Comparison of ENCODE assay signal across 8 mouse cellular contexts in genomic region chr4:133129391-133129790, GRCm38 (mm10). TPM values are rescaled to one million over a fixed set of nuclear protein-coding genes. Genes with fewer than 3 reads are reported as not detected.
A peak's percentile ranks its signal among the peaks of the same experiment; 100 is the strongest.
DNase-seq lines count a peak whose midpoint lies in the region; ATAC-seq and TF ChIP-seq lines count a peak whose summit lies in the region.

No protein-coding gene starts in this region.

- DNase-seq in kidney, adult 2 months = peak; percentile 37
- no peak for DNase-seq in kidney, postnatal 14 days
- DNase-seq in hindbrain, embryonic 10.5 days (ENCODE audit: low spot score) = peak; percentile 12
- peak; percentile 17 for DNase-seq in lung, postnatal 14 days
- DNase-seq in urinary bladder, postnatal 36 days (ENCODE audit: low spot score in 2 of 2) = no peak
- no peak for DNase-seq in left cerebral cortex, adult 11 months (ENCODE audit: low spot score)
- no peak for DNase-seq in gastrocnemius, adult 8-10 months (ENCODE audit: low spot score in 2 of 2)

- no peaks in the 10 kb centered on the region for H3K9me3 ChIP-seq in hindbrain, embryonic 10.5 days

- TF ChIP-seq CTCF in kidney, adult 2 months (conservative IDR thresholded peaks at IDR 0.05; ENCODE audit: insufficient read depth, insufficient read length, low read depth, low read length) = no peak

- no peaks in the 10 kb centered on the region for H3K27me3 ChIP-seq in kidney, adult 2 months (replicated peaks; ENCODE audit: control insufficient read depth, insufficient read depth, low read length)
- no peaks in the 10 kb centered on the region for H3K27me3 ChIP-seq in hindbrain, embryonic 10.5 days (ENCODE audit: insufficient read depth, poor library complexity, severe bottlenecking)

- 32% methylated on average over 11 of the region's 11 CpGs for WGBS in kidney, adult 2 months
- 37% methylated on average over 11 of the region's 11 CpGs for WGBS in hindbrain, embryonic 10.5 days

- TF ChIP-seq POLR2A in kidney, adult 2 months (IDR thresholded peaks at IDR 0.05; ENCODE audit: low read depth, low read length) = no peak

- peaks cover 34% of the 10 kb centered on the region for H3K4me1 ChIP-seq in kidney, adult 2 months (ENCODE audit: control insufficient read depth, insufficient read depth, low read length)
- peaks cover 25% of the 10 kb centered on the region for H3K4me1 ChIP-seq in hindbrain, embryonic 10.5 days (replicated peaks)

- H3K4me3 ChIP-seq in kidney, adult 2 months (ENCODE audit: insufficient read depth, low read depth, low read length) = peak overlapping the region; percentile 60
- H3K4me3 ChIP-seq in hindbrain, embryonic 10.5 days = peak overlapping the region; percentile 93

- ATAC-seq in activated CD4-positive, CD25-positive, alpha-beta regulatory T cell, adult 4 months = peak; percentile 2

- no peaks in the 10 kb centered on the region for H3K36me3 ChIP-seq in kidney, adult 2 months (ENCODE audit: control insufficient read depth, insufficient read depth, low read length)
- H3K36me3 ChIP-seq in hindbrain, embryonic 10.5 days = peaks cover 8% of the 10 kb centered on the region; the same call in 1 of the 2 replicates

- H3K27ac ChIP-seq in kidney, adult 2 months (ENCODE audit: insufficient read depth, low read depth, low read length) = peak overlapping the region; percentile 92
- H3K27ac ChIP-seq in hindbrain, embryonic 10.5 days = peak overlapping the region; percentile 96

RNA-seq across cellular contexts. Expression of gene Wasf2, which starts 0.9 kb away (rescaled TPM):
- polyA plus RNA-seq in kidney, adult 2 months (2012; rRNA removed) = 37.0 and 45.7 TPM in 2 replicates
- polyA plus RNA-seq in activated CD4-positive, CD25-positive, alpha-beta regulatory T cell, adult 4 months (2017; shearing (Covaris generic)) = 100 to 1,000 TPM in 1 of 2 experiments, 10 to 100 TPM in 1; 83.0 to 104 TPM
- polyA plus RNA-seq in hindbrain, embryonic 10.5 days (2016; fragmentation: Nextera tagmentation; extraction: Ambion mirVana) = 42.1 and 67.1 TPM in 2 replicates
- total RNA-seq in gastrocnemius, adult 8-10 months (2022) = 10 to 100 TPM; 18.8 to 27.9 (median 27.3) TPM

Comparison
In these comparisons a context has a peak if more than half of its experiments do, and no peak if none do; other contexts are left out.
1. DNase-seq: peak in kidney, adult 2 months (single experiment), hindbrain, embryonic 10.5 days (single experiment) and lung, postnatal 14 days (single experiment); none in kidney, postnatal 14 days (single experiment), urinary bladder, postnatal 36 days (0 of 2), left cerebral cortex, adult 11 months (single experiment) and gastrocnemius, adult 8-10 months (0 of 2).